Mouse (Mus musculus) olfactory bulb, adult 2 months (tissue): ENCODE results near the gene Tfg. TPM values are rescaled to one million over a fixed set of nuclear protein-coding genes. Genes with fewer than 3 reads are reported as not detected.

ENCODE experiments used
- H3K27ac ChIP-seq: fragments of 200-500 bp; 2 replicates; pipeline ENCODE4 v1.5.1; 2012; ENCODE audit warnings: low read depth, low read length; ENCODE audit not compliant: insufficient read depth
- H3K4me1 ChIP-seq: fragments of 200-500 bp; 2 replicates; pipeline ENCODE4 v1.6.1; 2012; ENCODE audit warnings: low read length; ENCODE audit not compliant: control insufficient read depth, insufficient read depth
- H3K4me3 ChIP-seq: fragments of 200-500 bp; 2 replicates; pipeline ENCODE4 v1.5.1; 2012; ENCODE audit warnings: mild to moderate bottlenecking, low read depth, low read length, moderate library complexity; ENCODE audit not compliant: insufficient read depth
- CTCF ChIP-seq: fragments of 200-500 bp; IDR thresholded peaks from 2 replicates; pipeline ENCODE4 v1.5.1; 2012; ENCODE audit warnings: low read depth, mild to moderate bottlenecking, low read length, moderate library complexity; ENCODE audit not compliant: insufficient read depth
- POLR2A ChIP-seq: fragments of 200-500 bp; IDR thresholded peaks from 2 replicates; pipeline ENCODE4 v1.6.1; 2012; ENCODE audit warnings: mild to moderate bottlenecking, low read depth, low read length, moderate library complexity; ENCODE audit not compliant: insufficient read depth
- WGBS: fragments of 180-500 bp; shearing (Covaris S2); methylation state at CpG from one replicate; pipeline ENCODE4 v1.1.7; 2018; 5-methylcytosine and 5-hydroxymethylcytosine counted together
- polyA plus RNA-seq: library from polyadenylated mRNA; stranded (reverse); fragments of >200 nt; gene quantifications from 2 replicates; pipeline ENCODE4 v1.2.4, GENCODE M21; 2012; ENCODE audit warnings: low replicate concordance; ENCODE audit not compliant: missing spikeins, insufficient read depth, insufficient read length

Tfg gene
- polyA plus RNA-seq, 1 experiment, result not detected

GRCm38 (mm10) chr16:56700898-56701297, 16.4 kb downstream of the Tfg start:
- H3K4me1 ChIP-seq, result no peaks in the 10 kb centered on the region
- 96% methylated on average over 3 of the region's 3 CpGs for WGBS
- no peak overlapping the region for H3K4me3 ChIP-seq
- TF ChIP-seq POLR2A (no peak), CTCF (no peak)
- no peak overlapping the region for H3K27ac ChIP-seq

GRCm38 (mm10) chr16:56696448-56696847, 20.8 kb downstream of the Tfg start:
- 46% methylated on average over 2 of the region's 2 CpGs for WGBS

GRCm38 (mm10) chr16:56690715-56691114, 26.5 kb downstream of the Tfg start:
- Histone ChIP-seq H3K4me1 (no peaks in the 10 kb centered on the region), H3K4me3 (no peak overlapping the region), H3K27ac (no peak overlapping the region)
- TF ChIP-seq CTCF (no peak), POLR2A (no peak)
- WGBS, result 85% methylated on average over 7 of the region's 7 CpGs

More at GRCm38 (mm10) chr16:56696448-56696847, 20.8 kb downstream of the Tfg start:
- Histone ChIP-seq H3K4me3 (no peak overlapping the region), H3K27ac (no peak overlapping the region), H3K4me1 (no peaks in the 10 kb centered on the region)
- no peak for TF ChIP-seq POLR2A
- TF ChIP-seq CTCF, result no peak

GRCm38 (mm10) chr16:56686747-56687146, 30.5 kb downstream of the Tfg start:
- H3K4me1 ChIP-seq, result no peaks in the 10 kb centered on the region
- no peak overlapping the region for H3K4me3 ChIP-seq
- no peak overlapping the region for H3K27ac ChIP-seq
- 86% methylated on average over 5 of the region's 5 CpGs for WGBS
- no peak for TF ChIP-seq CTCF
- TF ChIP-seq POLR2A, result no peak

GRCm38 (mm10) chr16:56681010-56681645, 36.1 kb downstream of the Tfg start:
- TF ChIP-seq CTCF (no peak), POLR2A (no peak)
- Histone ChIP-seq H3K27ac (no peak overlapping the region), H3K4me1 (no peaks in the 10 kb centered on the region), H3K4me3 (no peak overlapping the region)
- 78% methylated on average over 8 of the region's 8 CpGs for WGBS

- H3K4me3 ChIP-seq, result no peak overlapping the region
- TF ChIP-seq CTCF (no peak), POLR2A (no peak)
- WGBS, result 66% methylated on average over 4 of the region's 4 CpGs
- H3K27ac ChIP-seq, result no peak overlapping the region
- H3K4me1 ChIP-seq, result no peaks in the 10 kb centered on the region
Measured at GRCm38 (mm10) chr16:56677146-56677545, 40.1 kb downstream of the Tfg start.

- 92% methylated on average over 2 of the region's 2 CpGs for WGBS
- no peaks in the 10 kb centered on the region for H3K4me1 ChIP-seq
- no peak overlapping the region for H3K27ac ChIP-seq
- TF ChIP-seq CTCF (no peak), POLR2A (no peak)
- H3K4me3 ChIP-seq, result no peak overlapping the region
Measured at GRCm38 (mm10) chr16:56673420-56673819, 43.8 kb downstream of the Tfg start.

- TF ChIP-seq CTCF (no peak), POLR2A (no peak)
- no peak overlapping the region for H3K27ac ChIP-seq
- no peaks in the 10 kb centered on the region for H3K4me1 ChIP-seq
- WGBS, result 82% methylated on average over 8 of the region's 8 CpGs
- no peak overlapping the region for H3K4me3 ChIP-seq
Measured at GRCm38 (mm10) chr16:56670941-56671340, 46.3 kb downstream of the Tfg start.

- 86% methylated on average over 5 of the region's 5 CpGs for WGBS
- TF ChIP-seq POLR2A (no peak), CTCF (no peak)
Measured at GRCm38 (mm10) chr16:56669520-56669919, 47.7 kb downstream of the Tfg start.

More at GRCm38 (mm10) chr16:56669520-56669919, 47.7 kb downstream of the Tfg start:
- Histone ChIP-seq H3K27ac (no peak overlapping the region), H3K4me1 (no peaks in the 10 kb centered on the region), H3K4me3 (no peak overlapping the region)
